Mouse (Mus musculus): ENCODE results near the gene Zfp831.

The Zfp831 gene

GRCm38 (mm10) chr2:174643448-174644144 lies at the start of gene Zfp831:
Gene Zfp831 (plus strand): TSS chr2:174643534.
- no peak for DNase-seq (ENCODE audit: low read depth, low spot score)

GRCm38 (mm10) chr2:174594965-174595364 lies 48.4 kb upstream of the Zfp831 start:
- DNase-seq (ENCODE audit: low read depth, low spot score), result no peak

- DNase-seq (ENCODE audit: low read depth, low spot score), result no peak
These were observed 47.7 kb upstream of the Zfp831 start for GRCm38 (mm10) chr2:174595611-174596010.

GRCm38 (mm10) chr2:174596457-174596856 lies 46.9 kb upstream of the Zfp831 start:
- no peak for DNase-seq (ENCODE audit: low read depth, low spot score)

- no peak for DNase-seq (ENCODE audit: low read depth, low spot score)
These were observed 44.9 kb upstream of the Zfp831 start for GRCm38 (mm10) chr2:174598451-174598850.

- no peak for DNase-seq (ENCODE audit: low read depth, low spot score)
These were observed 44.2 kb upstream of the Zfp831 start for GRCm38 (mm10) chr2:174599071-174599635.

GRCm38 (mm10) chr2:174599853-174600271 lies 43.5 kb upstream of the Zfp831 start:
- no peak for DNase-seq (ENCODE audit: low read depth, low spot score)

GRCm38 (mm10) chr2:174601938-174602685 lies 41.2 kb upstream of the Zfp831 start:
- no peak for DNase-seq (ENCODE audit: low read depth, low spot score)

GRCm38 (mm10) chr2:174603321-174603720 lies 40.0 kb upstream of the Zfp831 start:
- no peak for DNase-seq (ENCODE audit: low read depth, low spot score)

GRCm38 (mm10) chr2:174605020-174605419 lies 38.3 kb upstream of the Zfp831 start:
- no peak for DNase-seq (ENCODE audit: low read depth, low spot score)

- DNase-seq (ENCODE audit: low read depth, low spot score), result no peak
These were observed 37.8 kb upstream of the Zfp831 start for GRCm38 (mm10) chr2:174605442-174606087.

GRCm38 (mm10) chr2:174606376-174606775 lies 37.0 kb upstream of the Zfp831 start:
- DNase-seq (ENCODE audit: low read depth, low spot score), result no peak

- DNase-seq (ENCODE audit: low read depth, low spot score), result no peak
These were observed 33.4 kb upstream of the Zfp831 start for GRCm38 (mm10) chr2:174609892-174610291.

GRCm38 (mm10) chr2:174612386-174613063 lies 30.8 kb upstream of the Zfp831 start:
- DNase-seq (ENCODE audit: low read depth, low spot score), result no peak

GRCm38 (mm10) chr2:174613221-174613620 lies 30.1 kb upstream of the Zfp831 start:
- no peak for DNase-seq (ENCODE audit: low read depth, low spot score)

- no peak for DNase-seq (ENCODE audit: low read depth, low spot score)
These were observed 29.4 kb upstream of the Zfp831 start for GRCm38 (mm10) chr2:174613921-174614441.

- no peak for DNase-seq (ENCODE audit: low read depth, low spot score)
These were observed 21.5 kb upstream of the Zfp831 start for GRCm38 (mm10) chr2:174621881-174622280.

- no peak for DNase-seq (ENCODE audit: low read depth, low spot score)
These were observed 18.9 kb upstream of the Zfp831 start for GRCm38 (mm10) chr2:174624430-174624829.

- DNase-seq (ENCODE audit: low read depth, low spot score), result no peak
These were observed 16.3 kb upstream of the Zfp831 start for GRCm38 (mm10) chr2:174627021-174627420.

- no peak for DNase-seq (ENCODE audit: low read depth, low spot score)
These were observed 14.0 kb upstream of the Zfp831 start for GRCm38 (mm10) chr2:174629299-174629850.

- DNase-seq (ENCODE audit: low read depth, low spot score), result no peak
These were observed 6.6 kb upstream of the Zfp831 start for GRCm38 (mm10) chr2:174636750-174637149.
